Mouse (Mus musculus) limb, embryonic 11.5 days (tissue): ENCODE results near the gene Cd9. TPM values are rescaled to one million over a fixed set of nuclear protein-coding genes. Genes with fewer than 3 reads are reported as not detected.
A peak's percentile ranks its signal among the peaks of the same experiment; 100 is the strongest.

ENCODE experiments used
- ATAC-seq: fragments of 200-750 bp; cut with Nextera tagmentation; 2 replicates; pipeline ENCODE4 v1.8.0; 2017; ENCODE audit warnings: low read depth; ENCODE audit not compliant: insufficient number of reproducible peaks, low FRiP score, low TSS enrichment
- DNase-seq: peaks from one replicate; pipeline ENCODE4 v3.0.0-alpha.2; 2015; ENCODE audit warnings: low spot score
- H3K27ac ChIP-seq: fragments of 300-500 bp; sonication (generic); replicated peaks from 2 replicates; pipeline ENCODE4 v1.5.1; 2014; ENCODE audit warnings: low read depth, mild to moderate bottlenecking, low read length
- H3K27me3 ChIP-seq: fragments of 300-500 bp; sonication (generic); 2 replicates; pipeline ENCODE4 v1.6.1; 2014; ENCODE audit warnings: mild to moderate bottlenecking, low read length, mixed read lengths; ENCODE audit not compliant: control insufficient read depth, insufficient read depth
- H3K36me3 ChIP-seq: fragments of 300-500 bp; sonication (generic); 2 replicates; pipeline ENCODE4 v1.6.1; 2014; ENCODE audit warnings: mild to moderate bottlenecking, low read length, moderate library complexity, mixed read lengths; ENCODE audit not compliant: control insufficient read depth, insufficient read depth
- H3K4me1 ChIP-seq: fragments of 300-500 bp; sonication (generic); 2 replicates; pipeline ENCODE4 v1.6.1; 2014; ENCODE audit warnings: low read length, mixed read lengths; ENCODE audit not compliant: control insufficient read depth, insufficient read depth
- H3K4me2 ChIP-seq: fragments of 300-500 bp; sonication (generic); 2 replicates; pipeline ENCODE4 v1.6.1; 2014; ENCODE audit warnings: low read depth, mild to moderate bottlenecking, moderate library complexity; ENCODE audit not compliant: severe bottlenecking
- H3K4me3 ChIP-seq: fragments of 300-500 bp; sonication (generic); 2 replicates; pipeline ENCODE4 v1.5.1; 2014; ENCODE audit warnings: low read depth, low read length
- H3K9ac ChIP-seq: fragments of 300-500 bp; sonication (generic); 2 replicates; pipeline ENCODE4 v1.6.1; 2014; ENCODE audit warnings: mild to moderate bottlenecking, low read length
- H3K9me3 ChIP-seq: fragments of 300-500 bp; sonication (generic); 2 replicates; pipeline ENCODE4 v1.6.1; 2016; ENCODE audit warnings: low read length; ENCODE audit not compliant: control insufficient read depth
- WGBS: fragments of 180-500 bp; shearing (Covaris S2); extraction: QIAGEN DNeasy Blood & Tissue Kit; methylation state at CpG from one replicate; pipeline ENCODE4 v1.1.7; 2014; 5-methylcytosine and 5-hydroxymethylcytosine counted together
- polyA plus RNA-seq: library from polyadenylated mRNA; unstranded; fragments of >200 nt; fragmentation: Nextera tagmentation; extraction: Ambion mirVana; gene quantifications from 2 replicates; pipeline ENCODE4 v1.2.1, GENCODE M21; 2014

Cd9 gene
- polyA plus RNA-seq, result 40.2 and 42.4 TPM in 2 replicates

DNA sequence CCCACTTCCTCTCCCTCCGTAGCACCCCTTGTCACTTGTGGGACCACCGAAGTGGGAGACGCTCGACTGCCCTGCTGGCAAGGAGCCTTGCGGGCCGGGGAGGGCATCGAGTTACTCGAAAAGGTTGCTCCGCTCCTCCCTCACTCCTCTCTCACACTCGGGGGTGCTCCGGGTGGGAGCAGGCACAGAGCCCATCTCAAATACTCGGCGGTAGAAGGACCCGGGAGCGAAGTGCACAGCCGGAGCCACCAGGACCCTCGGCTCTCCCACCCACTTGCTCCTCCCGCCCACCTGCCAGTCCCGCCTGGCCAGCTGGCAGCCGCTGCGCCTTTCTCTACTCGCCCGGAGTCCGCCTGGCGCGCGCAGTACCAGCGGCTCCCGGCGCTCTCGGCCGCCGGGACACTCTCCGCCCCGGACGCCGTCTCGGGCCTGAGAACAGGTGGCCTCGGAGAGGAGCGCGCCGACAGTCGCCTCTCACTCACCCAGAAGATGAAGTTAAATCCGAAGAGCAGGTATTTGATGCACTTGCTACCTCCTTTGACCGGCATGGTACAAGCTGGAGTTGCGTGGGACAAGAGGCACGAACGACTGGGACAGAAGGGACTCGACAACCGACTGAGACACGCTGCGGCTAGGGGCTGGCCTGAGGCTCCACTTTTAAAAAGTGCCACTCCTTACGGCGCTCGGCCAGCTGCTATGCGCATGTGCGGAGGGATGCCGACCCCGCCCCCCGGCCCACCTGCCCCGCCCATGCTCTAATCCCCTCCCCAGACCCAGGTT lies at the start of gene Cd9:
TSS of gene Cd9 (minus strand) at position 700 of the 780 bp plus-strand sequence.
- ATAC-seq, result peak; percentile 80

GRCm38 (mm10) chr6:125541296-125541695 lies 46.7 kb upstream of the Cd9 start:
- Histone ChIP-seq H3K27me3 (no peaks in the 10 kb centered on the region), H3K4me2 (no peak overlapping the region), H3K27ac (no peak overlapping the region), H3K4me3 (no peak overlapping the region), H3K9ac (no peak overlapping the region), H3K4me1 (no peaks in the 10 kb centered on the region), H3K9me3 (no peaks in the 10 kb centered on the region), H3K36me3 (no peaks in the 10 kb centered on the region)
- ATAC-seq, result no peak
- no peak for DNase-seq
- WGBS, result 84% methylated on average over 6 of the region's 6 CpGs

More for the DNA sequence above, at the start of gene Cd9:
- peak within 1 kb of the TSS; percentile 95 for H3K4me2 ChIP-seq
- no peaks in the 10 kb centered on the region for H3K36me3 ChIP-seq
- 0 out of 2 replicates have a peak, but pooled peaks cover 6% of the 10 kb centered on the region for H3K4me1 ChIP-seq
- DNase-seq, result peak; percentile 86
- WGBS, result under 1% methylated on average over 60 of the region's 61 CpGs
- peak within 1 kb of the TSS; percentile 63 for H3K9ac ChIP-seq
- peak within 1 kb of the TSS; percentile 58 for H3K4me3 ChIP-seq
- no peak within 1 kb of the TSS for H3K27ac ChIP-seq
- no peaks in the 10 kb centered on the region for H3K9me3 ChIP-seq
- peaks cover 19% of the 10 kb centered on the region for H3K27me3 ChIP-seq

- H3K27me3 ChIP-seq, result no peaks in the 10 kb centered on the region
- 91% methylated on average over 6 of the region's 6 CpGs for WGBS
- no peaks in the 10 kb centered on the region for H3K4me1 ChIP-seq
- no peak overlapping the region for H3K27ac ChIP-seq
- ATAC-seq (no peak), DNase-seq (no peak)
- H3K9ac ChIP-seq, result no peak overlapping the region
- no peaks in the 10 kb centered on the region for H3K9me3 ChIP-seq
- no peak overlapping the region for H3K4me2 ChIP-seq
- no peaks in the 10 kb centered on the region for H3K36me3 ChIP-seq
- H3K4me3 ChIP-seq, result no peak overlapping the region
Observed at GRCm38 (mm10) chr6:125540826-125541225, 46.2 kb upstream of the Cd9 start.

- no peak for DNase-seq
- Histone ChIP-seq H3K9me3 (no peaks in the 10 kb centered on the region), H3K4me2 (no peak overlapping the region), H3K4me1 (no peaks in the 10 kb centered on the region), H3K27me3 (no peaks in the 10 kb centered on the region), H3K9ac (no peak overlapping the region), H3K36me3 (no peaks in the 10 kb centered on the region), H3K27ac (no peak overlapping the region), H3K4me3 (no peak overlapping the region)
- WGBS, result 82% methylated on average over 10 of the region's 10 CpGs
- no peak for ATAC-seq
Observed at GRCm38 (mm10) chr6:125540199-125540598, 45.6 kb upstream of the Cd9 start.

- no peaks in the 10 kb centered on the region for H3K9me3 ChIP-seq
- no peaks in the 10 kb centered on the region for H3K27me3 ChIP-seq
- DNase-seq (no peak), ATAC-seq (no peak)
- 56% methylated on average over 8 of the region's 8 CpGs for WGBS
- H3K36me3 ChIP-seq, result no peaks in the 10 kb centered on the region
- H3K27ac ChIP-seq, result no peak overlapping the region
- no peak overlapping the region for H3K4me2 ChIP-seq
- H3K9ac ChIP-seq, result no peak overlapping the region
- H3K4me3 ChIP-seq, result no peak overlapping the region
- no peaks in the 10 kb centered on the region for H3K4me1 ChIP-seq
Observed at GRCm38 (mm10) chr6:125539423-125539822, 44.8 kb upstream of the Cd9 start.

GRCm38 (mm10) chr6:125538469-125538868 lies 43.9 kb upstream of the Cd9 start:
- H3K9ac ChIP-seq, result no peak overlapping the region
- H3K36me3 ChIP-seq, result no peaks in the 10 kb centered on the region
- ATAC-seq (no peak), DNase-seq (no peak)
- WGBS, result 87% methylated on average over 5 of the region's 5 CpGs
- H3K27ac ChIP-seq, result no peak overlapping the region
- no peak overlapping the region for H3K4me2 ChIP-seq
- H3K27me3 ChIP-seq, result no peaks in the 10 kb centered on the region
- H3K9me3 ChIP-seq, result no peaks in the 10 kb centered on the region
- no peak overlapping the region for H3K4me3 ChIP-seq
- no peaks in the 10 kb centered on the region for H3K4me1 ChIP-seq

DNA sequence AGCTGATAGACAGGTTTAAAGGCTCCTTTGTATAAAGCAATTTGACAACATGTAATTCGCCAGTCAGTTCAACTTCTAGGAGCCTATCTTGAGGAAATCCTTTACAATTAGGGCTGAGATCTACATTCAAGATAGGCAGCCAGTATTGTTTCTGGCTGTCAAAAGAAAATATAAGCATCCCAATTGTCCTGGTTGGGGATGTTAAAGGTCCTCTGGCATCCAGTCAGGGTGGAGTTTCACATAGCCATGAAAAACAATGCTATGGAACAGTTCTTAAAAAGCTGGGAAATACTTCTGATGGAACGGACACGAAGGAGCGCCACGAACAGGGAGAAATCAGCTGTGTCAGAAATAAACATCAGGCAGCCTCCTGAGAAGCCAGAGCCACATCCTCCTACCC lies 40.4 kb upstream of the Cd9 start:
- H3K9me3 ChIP-seq, result no peaks in the 10 kb centered on the region
- 89% methylated on average over 5 of the region's 5 CpGs for WGBS
- no peak overlapping the region for H3K27ac ChIP-seq
- ATAC-seq (no peak), DNase-seq (no peak)
- H3K9ac ChIP-seq, result no peak overlapping the region
- H3K36me3 ChIP-seq, result no peaks in the 10 kb centered on the region
- H3K4me2 ChIP-seq, result no peak overlapping the region
- H3K4me3 ChIP-seq, result no peak overlapping the region
- no peaks in the 10 kb centered on the region for H3K4me1 ChIP-seq
- H3K27me3 ChIP-seq, result no peaks in the 10 kb centered on the region

- H3K4me2 ChIP-seq, result no peak overlapping the region
- H3K9ac ChIP-seq, result no peak overlapping the region
- no peak for ATAC-seq
- H3K4me3 ChIP-seq, result no peak overlapping the region
- WGBS, result 86% methylated on average over 11 of the region's 11 CpGs
- no peaks in the 10 kb centered on the region for H3K9me3 ChIP-seq
- H3K27me3 ChIP-seq, result no peaks in the 10 kb centered on the region
- H3K36me3 ChIP-seq, result no peaks in the 10 kb centered on the region
- no peak overlapping the region for H3K27ac ChIP-seq
- no peaks in the 10 kb centered on the region for H3K4me1 ChIP-seq
- DNase-seq, result no peak
Observed at GRCm38 (mm10) chr6:125533104-125533650, 38.6 kb upstream of the Cd9 start.
